Mouse (Mus musculus): ENCODE data around the gene Auts2. TPM values are rescaled to one million over a fixed set of nuclear protein-coding genes. Genes with fewer than 3 reads are reported as not detected.

Gene Auts2
- total RNA-seq, 1 experiment, result 9.9 TPM

DNA sequence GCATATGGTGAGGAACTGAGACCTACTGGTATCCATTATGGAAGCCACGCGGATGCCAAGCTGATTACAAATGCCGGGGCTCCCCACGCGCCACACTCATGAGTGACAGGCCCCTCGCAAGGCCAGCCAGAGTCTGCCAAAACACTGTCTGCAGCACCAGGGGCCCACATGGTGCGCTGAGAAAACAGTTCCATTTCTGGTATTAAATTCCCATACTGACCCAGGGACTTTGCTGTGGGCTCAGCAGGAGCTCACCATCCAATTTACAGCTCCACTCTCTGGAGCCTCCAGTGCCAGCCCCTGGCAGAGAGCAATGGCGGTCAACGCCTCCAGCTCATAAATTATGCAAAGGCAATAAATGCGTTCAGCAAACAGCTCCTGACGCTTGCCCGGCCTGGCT lies 767.9 kb downstream of the Auts2 start:
- in situ Hi-C loops (cut with MboI; ENCODE audit: low sequenced_read_pairs in 2 of 2, unreplicated experiment in 2 of 2), result no loop called here
- no peak overlapping the region for H3K27ac ChIP-seq (ENCODE audit: insufficient read depth, low read depth, low read length, poor library complexity, severe bottlenecking)
- DNase-seq (ENCODE audit: low read depth, low spot score), result no peak
- H3K4me3 ChIP-seq (ENCODE audit: insufficient read depth in 1 of 2, low read depth in 1 of 2, low read length in 2 of 2, poor library complexity in 1 of 2, severe bottlenecking in 1 of 2), result no peak overlapping the region
- peaks cover 0 to 2% of the 10 kb centered on the region in 2 experiments; a peak in 1 of 4 replicates for H3K4me1 ChIP-seq (ENCODE audit: control insufficient read depth in 2 of 2, insufficient read depth in 2 of 2, low read length in 2 of 2, poor library complexity in 1 of 2)
- H3K36me3 ChIP-seq (ENCODE audit: control insufficient read depth, insufficient read depth, low read length, poor library complexity, severe bottlenecking), result no peaks in the 10 kb centered on the region
- TF ChIP-seq ZNF384 (IDR thresholded peaks at IDR 0.05; ENCODE audit: low read depth, low read length), result no peak
- TF ChIP-seq CHD2 (IDR thresholded peaks at IDR 0.05; ENCODE audit: low read depth, low read length), result no peak
- TF ChIP-seq MAFK (IDR thresholded peaks at IDR 0.05; ENCODE audit: insufficient read depth, low read depth, low read length), result no peak
- no peak for TF ChIP-seq ZC3H11A (IDR thresholded peaks at IDR 0.05; ENCODE audit: borderline replicate concordance, low read depth, low read length)
- TF ChIP-seq HCFC1 (IDR thresholded peaks at IDR 0.05; ENCODE audit: borderline replicate concordance, insufficient read depth, low read length), result no peak
- no peaks in the 10 kb centered on the region for H3K9me3 ChIP-seq (ENCODE audit: control insufficient read depth, insufficient read depth, low read depth, low read length)
- H3K9ac ChIP-seq (ENCODE audit: insufficient read depth, low read depth, low read length, poor library complexity, severe bottlenecking), result no peak overlapping the region

DNA sequence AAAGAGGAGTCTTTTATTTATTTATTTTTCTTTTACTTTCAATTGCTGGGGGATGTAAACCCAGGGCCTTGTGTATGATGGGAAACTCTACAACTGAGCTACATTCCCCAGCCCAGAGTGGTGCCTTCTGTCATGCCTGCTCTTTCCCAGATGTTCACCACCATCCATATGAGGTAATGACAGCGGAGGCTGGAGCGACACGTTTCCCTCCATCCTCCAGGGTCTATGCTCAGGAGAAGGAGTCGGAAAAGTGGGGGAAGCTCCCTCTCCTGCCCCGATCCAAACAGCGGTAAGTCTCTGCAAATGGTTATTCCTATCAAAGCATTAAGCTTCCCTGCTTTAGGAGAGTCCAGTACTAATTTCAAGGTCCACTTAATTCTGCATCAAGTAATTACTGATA lies 768.4 kb downstream of the Auts2 start:
- H3K4me3 ChIP-seq (ENCODE audit: insufficient read depth in 1 of 2, low read depth in 1 of 2, low read length in 2 of 2, poor library complexity in 1 of 2, severe bottlenecking in 1 of 2), result no peak overlapping the region
- H3K9me3 ChIP-seq (ENCODE audit: control insufficient read depth, insufficient read depth, low read depth, low read length), result no peaks in the 10 kb centered on the region
- H3K36me3 ChIP-seq (ENCODE audit: control insufficient read depth, insufficient read depth, low read length, poor library complexity, severe bottlenecking), result no peaks in the 10 kb centered on the region
- peaks cover 0 to 2% of the 10 kb centered on the region in 2 experiments; a peak in 1 of 4 replicates for H3K4me1 ChIP-seq (ENCODE audit: control insufficient read depth in 2 of 2, insufficient read depth in 2 of 2, low read length in 2 of 2, poor library complexity in 1 of 2)
- no peak for DNase-seq (ENCODE audit: low read depth, low spot score)
- no peak for TF ChIP-seq MAFK (IDR thresholded peaks at IDR 0.05; ENCODE audit: insufficient read depth, low read depth, low read length)
- TF ChIP-seq ZNF384 (IDR thresholded peaks at IDR 0.05; ENCODE audit: low read depth, low read length), result no peak
- TF ChIP-seq CHD2 (IDR thresholded peaks at IDR 0.05; ENCODE audit: low read depth, low read length), result no peak
- TF ChIP-seq ZC3H11A (IDR thresholded peaks at IDR 0.05; ENCODE audit: borderline replicate concordance, low read depth, low read length), result no peak
- no peak for TF ChIP-seq HCFC1 (IDR thresholded peaks at IDR 0.05; ENCODE audit: borderline replicate concordance, insufficient read depth, low read length)
- H3K27ac ChIP-seq (ENCODE audit: insufficient read depth, low read depth, low read length, poor library complexity, severe bottlenecking), result no peak overlapping the region
- in situ Hi-C loops (cut with MboI; ENCODE audit: low sequenced_read_pairs in 2 of 2, unreplicated experiment in 2 of 2), result no loop called here
- no peak overlapping the region for H3K9ac ChIP-seq (ENCODE audit: insufficient read depth, low read depth, low read length, poor library complexity, severe bottlenecking)

GRCm38 (mm10) chr5:131772616-131773015 lies 770.5 kb downstream of the Auts2 start:
- no peak overlapping the region for H3K27ac ChIP-seq (ENCODE audit: insufficient read depth, low read depth, low read length, poor library complexity, severe bottlenecking)
- H3K4me3 ChIP-seq (ENCODE audit: insufficient read depth in 1 of 2, low read depth in 1 of 2, low read length in 2 of 2, poor library complexity in 1 of 2, severe bottlenecking in 1 of 2), result no peak overlapping the region
- TF ChIP-seq ZNF384 (IDR thresholded peaks at IDR 0.05; ENCODE audit: low read depth, low read length), result no peak
- no peak for TF ChIP-seq ZC3H11A (IDR thresholded peaks at IDR 0.05; ENCODE audit: borderline replicate concordance, low read depth, low read length)
- TF ChIP-seq MAFK (IDR thresholded peaks at IDR 0.05; ENCODE audit: insufficient read depth, low read depth, low read length), result no peak
- no peak for TF ChIP-seq HCFC1 (IDR thresholded peaks at IDR 0.05; ENCODE audit: borderline replicate concordance, insufficient read depth, low read length)
- no peak for TF ChIP-seq CHD2 (IDR thresholded peaks at IDR 0.05; ENCODE audit: low read depth, low read length)
- H3K4me1 ChIP-seq (ENCODE audit: control insufficient read depth in 2 of 2, insufficient read depth in 2 of 2, low read length in 2 of 2, poor library complexity in 1 of 2), result no peaks in the 10 kb centered on the region
- no peaks in the 10 kb centered on the region for H3K9me3 ChIP-seq (ENCODE audit: control insufficient read depth, insufficient read depth, low read depth, low read length)
- no peak overlapping the region for H3K9ac ChIP-seq (ENCODE audit: insufficient read depth, low read depth, low read length, poor library complexity, severe bottlenecking)
- in situ Hi-C loops (cut with MboI; ENCODE audit: low sequenced_read_pairs in 2 of 2, unreplicated experiment in 2 of 2), result no loop called here
- no peaks in the 10 kb centered on the region for H3K36me3 ChIP-seq (ENCODE audit: control insufficient read depth, insufficient read depth, low read length, poor library complexity, severe bottlenecking)
- no peak for DNase-seq (ENCODE audit: low read depth, low spot score)

DNA sequence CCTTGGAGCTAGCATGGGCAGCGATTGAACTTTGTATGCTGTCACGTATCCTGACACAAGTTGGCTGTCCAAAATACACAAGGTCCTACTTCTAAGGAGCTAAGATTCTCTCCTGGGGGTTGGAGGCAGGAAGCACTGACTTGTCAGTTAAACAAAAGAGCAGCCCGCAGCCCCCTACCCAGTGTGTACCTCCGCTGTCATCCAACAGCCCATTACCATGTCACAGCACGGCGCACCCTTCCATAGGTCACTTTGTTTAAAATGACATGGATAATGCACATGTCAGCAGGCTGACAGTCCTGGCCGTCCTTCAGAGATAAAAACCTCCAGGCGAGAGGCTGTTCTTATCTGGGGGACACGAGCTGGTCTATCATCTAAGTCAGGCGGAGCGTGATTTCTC lies 773.9 kb downstream of the Auts2 start:
- Histone ChIP-seq H3K4me3 (ENCODE audit: insufficient read depth in 1 of 2, low read depth in 1 of 2, low read length in 2 of 2, poor library complexity in 1 of 2, severe bottlenecking in 1 of 2) (no peak overlapping the region), H3K36me3 (ENCODE audit: control insufficient read depth, insufficient read depth, low read length, poor library complexity, severe bottlenecking) (no peaks in the 10 kb centered on the region), H3K4me1 (ENCODE audit: control insufficient read depth in 2 of 2, insufficient read depth in 2 of 2, low read length in 2 of 2, poor library complexity in 1 of 2) (no peaks in the 10 kb centered on the region), H3K27ac (ENCODE audit: insufficient read depth, low read depth, low read length, poor library complexity, severe bottlenecking) (no peak overlapping the region), H3K9me3 (ENCODE audit: control insufficient read depth, insufficient read depth, low read depth, low read length) (no peaks in the 10 kb centered on the region), H3K9ac (ENCODE audit: insufficient read depth, low read depth, low read length, poor library complexity, severe bottlenecking) (no peak overlapping the region)
- in situ Hi-C loops (cut with MboI; ENCODE audit: low sequenced_read_pairs in 2 of 2, unreplicated experiment in 2 of 2), result no loop called here
- DNase-seq (ENCODE audit: low read depth, low spot score), result no peak
- TF ChIP-seq ZNF384 (IDR thresholded peaks at IDR 0.05; ENCODE audit: low read depth, low read length) (no peak), MAFK (IDR thresholded peaks at IDR 0.05; ENCODE audit: insufficient read depth, low read depth, low read length) (no peak), ZC3H11A (IDR thresholded peaks at IDR 0.05; ENCODE audit: borderline replicate concordance, low read depth, low read length) (no peak), HCFC1 (IDR thresholded peaks at IDR 0.05; ENCODE audit: borderline replicate concordance, insufficient read depth, low read length) (no peak), CHD2 (IDR thresholded peaks at IDR 0.05; ENCODE audit: low read depth, low read length) (no peak)
